Mouse (Mus musculus) NIH3T3 (cell line): ENCODE measurements around the gene Utrn.

Experiments
- DNase-seq: peaks from one replicate; pipeline ENCODE4 v3.0.0-alpha.2; 2012; ENCODE audit warnings: low read depth

Gene Utrn

DNA sequence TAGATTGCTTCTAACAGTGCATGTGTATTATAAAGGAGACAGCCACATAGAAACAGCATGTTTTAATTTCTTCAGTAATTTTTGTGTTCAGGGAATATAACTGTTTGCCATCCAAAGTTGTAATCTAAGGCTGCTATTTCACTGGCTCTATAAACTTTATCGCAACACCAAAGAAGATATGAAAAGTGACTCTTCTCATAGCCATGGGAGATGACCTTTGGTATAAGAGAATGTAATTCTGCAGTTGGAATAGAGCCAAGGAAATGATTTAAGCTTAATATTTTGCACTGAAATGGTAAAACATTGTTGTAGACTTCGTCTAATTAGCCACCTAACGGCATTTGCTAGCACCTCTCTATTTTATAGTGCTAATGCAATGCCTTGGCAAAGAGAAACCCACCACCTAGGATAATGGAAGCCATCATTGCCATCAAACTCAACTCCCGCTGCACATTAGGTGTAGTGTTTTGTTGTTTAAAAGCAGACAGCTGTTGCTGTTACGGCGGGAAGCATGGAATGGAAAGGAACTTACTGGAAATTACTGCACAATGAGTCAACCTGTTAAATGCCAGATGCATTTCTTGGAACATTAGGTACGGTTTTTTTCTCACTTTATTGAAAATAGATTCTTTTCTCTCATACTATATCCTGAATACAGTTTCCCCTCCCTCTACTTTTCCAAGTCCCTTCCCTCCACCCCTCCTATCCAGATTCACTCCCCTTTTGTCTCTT lies 445.0 kb downstream of the Utrn start:
- peak; percentile 50 for DNase-seq

- DNase-seq = no peak
Observed at GRCm38 (mm10) chr10:12414967-12415366, 454.2 kb downstream of the Utrn start.

GRCm38 (mm10) chr10:12406338-12407110 lies 462.6 kb downstream of the Utrn start:
- no peak for DNase-seq

- DNase-seq = peak; percentile 19
Observed at GRCm38 (mm10) chr10:12399450-12399849, 469.7 kb downstream of the Utrn start.

GRCm38 (mm10) chr10:12380139-12380538 lies 489.0 kb downstream of the Utrn start:
- DNase-seq = no peak

DNA sequence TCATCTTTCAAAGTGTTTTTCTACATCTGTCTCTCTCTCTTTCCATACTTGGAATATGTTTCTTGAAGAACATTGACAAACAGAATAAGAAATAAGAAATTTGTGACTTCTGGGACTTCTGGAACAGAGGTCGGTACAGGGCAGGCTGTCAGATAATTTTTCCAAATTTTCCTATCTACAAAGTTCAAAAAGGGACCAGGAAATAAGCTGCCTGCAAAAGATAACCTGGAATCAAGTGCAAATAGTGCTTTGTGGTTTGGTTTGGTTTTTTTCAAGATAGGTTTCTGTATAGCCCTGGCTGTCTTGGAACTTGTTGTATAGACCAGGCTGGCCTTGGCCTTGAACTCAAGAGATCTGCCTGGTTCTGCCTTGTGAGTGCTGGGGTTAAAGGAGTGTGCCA lies 490.0 kb downstream of the Utrn start:
- no peak for DNase-seq

DNA sequence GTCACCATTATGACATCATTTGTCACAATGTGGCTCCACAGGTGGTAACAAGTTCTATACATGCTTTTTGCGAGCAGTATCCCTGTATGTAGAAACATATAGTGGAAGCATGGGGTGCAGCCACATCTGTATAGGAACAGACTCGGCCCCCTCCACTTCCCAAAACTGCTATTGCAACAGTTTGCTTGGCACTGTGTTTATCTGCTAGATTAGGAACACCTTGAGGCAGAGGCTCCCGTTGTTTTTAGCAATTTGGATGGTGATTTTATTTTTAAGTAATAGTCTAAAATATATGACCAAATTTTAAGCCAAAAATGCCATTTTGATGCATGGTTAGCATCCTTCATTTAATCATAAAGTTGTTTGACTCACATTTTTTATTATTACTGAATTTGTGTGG lies 491.4 kb downstream of the Utrn start:
- no peak for DNase-seq

DNA sequence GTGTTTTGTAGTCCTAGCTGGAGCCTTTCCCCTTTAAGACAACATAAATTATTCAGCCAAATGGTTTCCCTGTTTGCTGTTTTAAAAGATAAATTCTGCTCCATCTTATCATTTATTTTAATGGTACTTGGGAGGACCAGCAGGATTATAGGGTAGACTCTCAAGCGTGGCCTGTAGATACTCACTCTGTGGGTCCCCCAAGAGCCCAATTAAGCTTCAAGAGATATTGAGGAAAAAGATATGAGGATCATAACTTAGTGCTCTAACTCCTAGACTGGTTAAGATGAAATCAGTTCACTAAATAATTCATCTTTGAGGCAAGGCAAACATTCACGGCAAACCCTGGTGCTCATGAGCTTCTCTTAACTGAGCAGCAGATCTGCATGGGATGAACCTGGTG lies 493.1 kb downstream of the Utrn start:
- DNase-seq = no peak

DNA sequence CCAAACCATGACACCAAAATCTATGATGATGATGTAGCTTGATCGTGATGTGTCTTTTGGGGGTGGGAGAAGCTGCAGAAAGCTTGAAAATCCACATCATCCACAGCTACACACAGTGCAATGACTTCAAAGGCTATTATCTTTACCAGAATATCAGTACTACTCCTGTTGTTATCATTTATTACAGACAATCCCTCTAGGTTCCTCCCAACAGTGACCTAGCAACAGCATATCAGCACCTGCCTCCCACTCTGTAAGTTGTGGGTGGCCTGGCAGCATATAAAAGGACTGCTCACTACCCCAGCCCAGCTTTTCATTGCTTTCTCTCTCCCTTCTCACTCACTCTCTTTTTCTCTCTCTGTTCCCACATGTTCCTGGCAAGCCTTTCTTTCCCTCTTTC lies 494.4 kb downstream of the Utrn start:
- no peak for DNase-seq

GRCm38 (mm10) chr10:12354556-12354955 lies 514.6 kb downstream of the Utrn start:
- peak; percentile 79 for DNase-seq

DNA sequence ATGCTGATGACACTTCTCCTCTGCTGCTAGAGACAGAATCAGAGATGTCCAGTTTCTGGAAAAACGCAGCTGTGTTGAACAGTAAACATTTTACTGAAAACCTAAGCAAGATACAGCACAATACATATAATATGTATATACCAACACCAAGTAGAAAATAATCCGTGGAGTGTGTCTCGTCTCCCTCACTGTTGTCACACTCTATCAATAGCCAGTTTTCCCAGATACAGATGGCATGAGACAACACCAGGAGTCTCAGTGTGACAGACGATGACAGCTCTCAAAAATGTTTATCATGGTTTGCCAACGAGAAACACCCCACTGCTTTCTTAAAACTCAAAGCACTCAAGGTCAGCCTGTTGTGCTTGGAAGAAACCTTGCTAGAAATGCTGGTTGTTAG lies 515.1 kb downstream of the Utrn start:
- DNase-seq = no peak

DNA sequence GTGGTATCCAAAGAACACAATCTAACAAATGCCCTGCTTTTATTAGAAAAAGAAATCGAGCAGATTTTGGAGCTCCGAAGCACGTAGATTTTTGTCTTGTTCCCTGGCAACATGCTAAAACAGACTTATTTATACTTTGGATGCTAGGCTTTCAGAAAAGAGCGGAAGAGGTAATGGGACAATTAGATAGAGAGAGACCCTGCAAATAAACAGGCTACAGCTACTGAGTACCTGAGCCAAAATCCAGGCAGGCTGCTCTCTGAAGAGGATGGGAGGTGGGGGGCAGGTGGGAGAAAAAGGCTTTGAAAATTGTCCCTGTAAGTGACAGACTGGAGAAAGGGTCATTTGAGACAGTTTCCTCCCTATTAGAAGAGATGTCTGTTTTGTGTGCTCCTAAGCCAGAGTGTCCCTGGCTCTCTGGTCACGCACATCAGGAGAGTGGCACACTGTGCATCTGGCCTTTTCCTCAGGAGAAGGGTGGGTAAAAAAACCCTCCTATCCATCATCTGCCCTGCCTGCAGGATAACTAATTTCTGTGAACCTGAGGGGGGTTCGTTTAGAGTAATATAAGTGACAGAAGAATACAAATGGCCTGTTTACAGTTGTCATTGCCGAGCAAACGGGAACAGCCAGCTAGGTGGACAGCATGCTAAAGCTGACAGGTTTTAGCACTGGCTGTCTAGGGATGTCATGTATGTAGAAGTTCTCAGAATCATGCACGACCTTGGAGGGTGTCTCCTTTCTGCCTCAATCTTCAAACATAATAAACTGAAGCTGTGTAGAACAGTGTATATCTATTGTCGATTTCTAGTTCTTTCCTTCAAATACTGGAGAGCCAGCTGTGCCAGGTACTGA lies 529.2 kb downstream of the Utrn start:
- DNase-seq = no peak

DNA sequence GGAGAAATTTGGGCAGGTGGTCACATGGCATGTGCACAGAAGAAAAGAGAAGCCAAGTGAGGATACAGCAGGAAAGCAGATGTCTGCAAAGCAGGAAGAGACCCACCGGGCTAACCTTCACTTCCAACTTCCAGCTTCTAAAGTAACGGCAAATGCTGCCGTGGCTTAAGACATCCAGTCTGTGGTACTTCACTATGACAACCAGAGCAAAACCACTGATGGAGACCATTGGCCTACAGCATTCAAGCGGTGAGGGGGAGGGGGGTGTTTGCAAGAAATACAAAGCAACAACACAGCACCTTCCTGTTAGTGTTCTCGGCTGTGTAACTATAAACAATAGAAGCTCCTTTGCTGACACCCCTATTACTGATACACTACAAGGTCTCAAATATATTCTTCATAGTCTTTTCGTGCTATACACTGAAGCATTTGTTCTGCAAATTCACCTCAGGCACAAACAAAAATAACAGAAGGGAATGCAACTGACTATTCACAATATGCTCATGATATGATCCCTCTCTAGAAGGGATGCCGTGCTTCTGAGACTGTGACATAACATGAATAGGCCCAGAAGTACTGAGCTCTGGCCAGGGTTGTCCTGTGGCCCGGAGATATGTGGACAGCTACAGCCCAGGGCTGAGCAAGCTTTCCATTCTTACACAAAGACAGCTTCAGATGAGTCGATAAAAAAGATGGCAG lies 530.0 kb downstream of the Utrn start:
- no peak for DNase-seq
